Mouse (Mus musculus): ENCODE data around the gene Btbd35f28. TPM values are rescaled to one million over a fixed set of nuclear protein-coding genes. Genes with fewer than 3 reads are reported as not detected.
"Not testable (repeated sequence)": the region's sequence is repeated elsewhere in the genome, so short reads cannot be mapped to it uniquely, and the experiment has no call there.

Btbd35f28 gene
- not detected in 2 replicates for polyA plus RNA-seq (2012; rRNA removed)

GRCm38 (mm10) chrX:4196276-4196675 lies at the start of gene Btbd35f28:
TSS of gene Btbd35f28 (plus strand) at chrX:4196576.
- not testable (repeated sequence) for H3K4me3 ChIP-seq (replicated peaks; ENCODE audit: extremely low read depth, low read depth, low read length); DNase-seq; H3K4me1 ChIP-seq (ENCODE audit: control insufficient read depth, insufficient read depth, low read length)
- WGBS: no CpG with 5 or more reads among the region's 2 CpGs

Other genes starting within 250 kb of the Btbd35f28 start
- not detected in 2 replicates for gene Btbd35f16, start 239.6 kb upstream of the Btbd35f28 start, polyA plus RNA-seq (2012; rRNA removed)
- not detected in 2 replicates for gene Btbd35f3, start 158.9 kb upstream of the Btbd35f28 start, polyA plus RNA-seq (2012; rRNA removed)
- gene Btbd35f20, start 94.7 kb downstream of the Btbd35f28 start, polyA plus RNA-seq (2012; rRNA removed): not detected in 2 replicates
- gene Btbd35f17, start 174.1 kb downstream of the Btbd35f28 start, polyA plus RNA-seq (2012; rRNA removed): not detected in 2 replicates

Data from lung, adult 2 months (tissue).